Mouse (Mus musculus) heart, embryonic 14.5 days (tissue): ENCODE data around the gene Siglec1. TPM values are rescaled to one million over a fixed set of nuclear protein-coding genes. Genes with fewer than 3 reads are reported as not detected.
"Not testable (repeated sequence)": the region's sequence is repeated elsewhere in the genome, so short reads cannot be mapped to it uniquely, and the experiment has no call there.

ENCODE experiments used
- ATAC-seq: fragments of 200-750 bp; cut with Nextera tagmentation; 2 replicates; pipeline ENCODE4 v1.8.0; 2017; ENCODE audit warnings: low read depth, moderate TSS enrichment; ENCODE audit not compliant: insufficient number of reproducible peaks, insufficient read depth, low FRiP score
- H3K27ac ChIP-seq, 2 experiments: fragments of 200-500 bp in 1 of 2; fragments of 300-500 bp in 1 of 2; sonication (generic) in 1 of 2; replicated peaks in 1 of 2; 2 replicates each; pipeline ENCODE4 v1.5.1; 2012 to 2014; ENCODE audit warnings: low read depth in 2 of 2, low read length in 2 of 2, control low read depth in 1 of 2, mild to moderate bottlenecking in 1 of 2, mixed read lengths in 1 of 2; ENCODE audit not compliant: control insufficient read depth in 1 of 2, insufficient read depth in 1 of 2
- H3K27me3 ChIP-seq: fragments of 300-500 bp; sonication (generic); 2 replicates; pipeline ENCODE4 v1.6.1; 2014; ENCODE audit warnings: mild to moderate bottlenecking, low read length, control low read depth; ENCODE audit not compliant: control insufficient read depth, insufficient read depth
- H3K36me3 ChIP-seq: fragments of 300-500 bp; sonication (generic); 2 replicates; pipeline ENCODE4 v1.6.1; 2014; ENCODE audit warnings: mild to moderate bottlenecking, control low read depth, low read length, mixed read lengths; ENCODE audit not compliant: control insufficient read depth, insufficient read depth
- H3K4me1 ChIP-seq, 2 experiments: fragments of 200-500 bp in 1 of 2; fragments of 300-500 bp in 1 of 2; sonication (generic) in 1 of 2; 2 replicates each; pipeline ENCODE4 v1.6.1; 2012 to 2014; ENCODE audit warnings: low read length in 2 of 2, control low read depth in 1 of 2, mixed read lengths in 1 of 2; ENCODE audit not compliant: control insufficient read depth in 2 of 2, insufficient read depth in 2 of 2
- H3K4me2 ChIP-seq: fragments of 300-500 bp; sonication (generic); 2 replicates; pipeline ENCODE4 v1.6.1; 2014; ENCODE audit warnings: mild to moderate bottlenecking, low read length
- H3K4me3 ChIP-seq, 2 experiments: fragments of 200-500 bp in 1 of 2; fragments of 300-500 bp in 1 of 2; sonication (generic) in 1 of 2; 2 replicates each; pipeline ENCODE4 v1.5.1; 2012 to 2014; ENCODE audit warnings: low read length in 2 of 2, mild to moderate bottlenecking in 2 of 2, control low read depth in 1 of 2, low read depth in 1 of 2, moderate library complexity in 1 of 2; ENCODE audit not compliant: control insufficient read depth in 1 of 2, insufficient read depth in 1 of 2
- H3K9ac ChIP-seq: fragments of 300-500 bp; sonication (generic); 2 replicates; pipeline ENCODE4 v1.6.1; 2014; ENCODE audit warnings: mild to moderate bottlenecking, low read length
- H3K9me3 ChIP-seq: fragments of 300-500 bp; sonication (generic); 2 replicates; pipeline ENCODE4 v1.6.1; 2016; ENCODE audit warnings: low read length, control low read depth; ENCODE audit not compliant: control insufficient read depth
- WGBS: fragments of 180-500 bp; shearing (Covaris S2); extraction: QIAGEN DNeasy Blood & Tissue Kit; methylation state at CpG from one replicate; pipeline ENCODE4 v1.1.7; 2014; 5-methylcytosine and 5-hydroxymethylcytosine counted together
- polyA plus RNA-seq: library from polyadenylated mRNA; unstranded; fragments of >200 nt; fragmentation: Nextera tagmentation; extraction: Ambion mirVana; gene quantifications from 2 replicates; pipeline ENCODE4 v1.2.1, GENCODE M21; 2014

The Siglec1 gene
- polyA plus RNA-seq, 1 experiment from 2014 or later, result 0.54 TPM

GRCm38 (mm10) chr2:131037226-131037990, 49.2 kb downstream of the Siglec1 start:
- no peak overlapping the region for H3K4me2 ChIP-seq
- 27% methylated on average over 17 of the region's 17 CpGs for WGBS
- peaks cover 7 to 17% of the 10 kb centered on the region in 2 experiments for H3K4me1 ChIP-seq
- H3K36me3 ChIP-seq, result no peaks in the 10 kb centered on the region
- no peak overlapping the region for H3K4me3 ChIP-seq
- ATAC-seq, result peak; percentile 40
- peaks cover 42% of the 10 kb centered on the region for H3K27me3 ChIP-seq
- H3K9me3 ChIP-seq, result peaks cover 12% of the 10 kb centered on the region
- no peak overlapping the region for H3K27ac ChIP-seq
- no peak overlapping the region for H3K9ac ChIP-seq

GRCm38 (mm10) chr2:131036757-131037156, 49.8 kb downstream of the Siglec1 start:
- ATAC-seq, result no peak
- Histone ChIP-seq H3K4me1 (peaks cover 7 to 17% of the 10 kb centered on the region in 2 experiments), H3K4me2 (no peak overlapping the region), H3K4me3 (no peak overlapping the region), H3K9me3 (peaks cover 12% of the 10 kb centered on the region), H3K27ac (no peak overlapping the region), H3K36me3 (no peaks in the 10 kb centered on the region), H3K9ac (no peak overlapping the region), H3K27me3 (peaks cover 36% of the 10 kb centered on the region)

- peaks cover 7 to 13% of the 10 kb centered on the region in 2 experiments for H3K4me1 ChIP-seq
- no peak overlapping the region for H3K9ac ChIP-seq
- no peak overlapping the region for H3K27ac ChIP-seq
- no peaks in the 10 kb centered on the region for H3K36me3 ChIP-seq
- H3K9me3 ChIP-seq, result peaks cover 12% of the 10 kb centered on the region
- no peak for ATAC-seq
- 83% methylated on average over 2 of the region's 2 CpGs for WGBS
- H3K4me2 ChIP-seq, result no peak overlapping the region
- peaks cover 31% of the 10 kb centered on the region for H3K27me3 ChIP-seq
- no peak overlapping the region for H3K4me3 ChIP-seq
Measured at GRCm38 (mm10) chr2:131036343-131036742, 50.2 kb downstream of the Siglec1 start.

- not testable (repeated sequence) for ATAC-seq, H3K4me2 ChIP-seq, H3K27ac ChIP-seq, H3K9ac ChIP-seq, H3K4me3 ChIP-seq, H3K27me3 ChIP-seq, H3K36me3 ChIP-seq
- Histone ChIP-seq H3K9me3 (peaks cover 12% of the 10 kb centered on the region), H3K4me1 (peaks cover 2 to 11% of the 10 kb centered on the region in 2 experiments; a peak in 2 of 4 replicates)
- 16% methylated on average over 1 of the region's 1 CpGs for WGBS
Measured at GRCm38 (mm10) chr2:131031406-131031805, 55.2 kb downstream of the Siglec1 start.

- Histone ChIP-seq H3K36me3 (peaks cover 13% of the 10 kb centered on the region; the same call in 1 of the 2 replicates), H3K9me3 (peaks cover 12% of the 10 kb centered on the region), H3K27ac (no peak overlapping the region), H3K27me3 (no peaks in the 10 kb centered on the region; the same call in 1 of the 2 replicates), H3K4me1 (peaks cover 2 to 11% of the 10 kb centered on the region in 2 experiments; a peak in 2 of 4 replicates), H3K9ac (no peak overlapping the region), H3K4me3 (no peak overlapping the region), H3K4me2 (no peak overlapping the region)
- 84% methylated on average over 1 of the region's 1 CpGs for WGBS
- ATAC-seq, result no peak
Measured at GRCm38 (mm10) chr2:131030998-131031397, 55.6 kb downstream of the Siglec1 start.

- no peak for ATAC-seq
- Histone ChIP-seq H3K27ac (no peak overlapping the region), H3K36me3 (peaks cover 18% of the 10 kb centered on the region; the same call in 1 of the 2 replicates), H3K9me3 (peaks cover 12% of the 10 kb centered on the region), H3K4me1 (peaks cover 2 to 11% of the 10 kb centered on the region in 2 experiments; a peak in 2 of 4 replicates), H3K4me2 (no peak overlapping the region), H3K9ac (no peak overlapping the region), H3K27me3 (no peaks in the 10 kb centered on the region), H3K4me3 (no peak overlapping the region)
- 87% methylated on average over 2 of the region's 2 CpGs for WGBS
Measured at GRCm38 (mm10) chr2:131030561-131030960, 56.0 kb downstream of the Siglec1 start.

- ATAC-seq, result peak; percentile 69
- Histone ChIP-seq H3K9me3 (peaks cover 12% of the 10 kb centered on the region), H3K27ac (peak overlapping the region; percentile 53 to 71), H3K4me3 (no peak overlapping the region), H3K36me3 (peaks cover 21% of the 10 kb centered on the region; the same call in 1 of the 2 replicates), H3K9ac (no peak overlapping the region), H3K4me1 (peaks cover 2 to 11% of the 10 kb centered on the region in 2 experiments; a peak in 2 of 4 replicates), H3K4me2 (no peak overlapping the region), H3K27me3 (no peaks in the 10 kb centered on the region)
- 36% methylated on average over 9 of the region's 9 CpGs for WGBS
Measured at GRCm38 (mm10) chr2:131029065-131029935, 57.3 kb downstream of the Siglec1 start.
